Mouse (Mus musculus) hindbrain, embryonic 13.5 days (tissue): ENCODE data around the gene Tex35. TPM values are rescaled to one million over a fixed set of nuclear protein-coding genes. Genes with fewer than 3 reads are reported as not detected.
A peak's percentile ranks its signal among the peaks of the same experiment; 100 is the strongest.

Experiments used
- ATAC-seq: fragments of 200-750 bp; cut with Nextera tagmentation; 2 replicates; pipeline ENCODE4 v1.8.0; 2017; ENCODE audit warnings: moderate TSS enrichment; ENCODE audit not compliant: low FRiP score
- H3K27ac ChIP-seq: fragments of 300-500 bp; sonication (generic); 2 replicates; pipeline ENCODE4 v1.5.1; 2015; ENCODE audit warnings: inconsistent platforms, mild to moderate bottlenecking, moderate library complexity
- H3K27me3 ChIP-seq: fragments of 300-500 bp; sonication (generic); 2 replicates; pipeline ENCODE4 v1.6.1; 2015; ENCODE audit warnings: mild to moderate bottlenecking, inconsistent platforms
- H3K36me3 ChIP-seq: fragments of 300-500 bp; sonication (generic); 2 replicates; pipeline ENCODE4 v1.6.1; 2015; ENCODE audit warnings: mild to moderate bottlenecking, inconsistent platforms
- H3K4me1 ChIP-seq: fragments of 300-500 bp; sonication (generic); replicated peaks from 2 replicates; pipeline ENCODE4 v1.6.1; 2015; ENCODE audit warnings: inconsistent platforms
- H3K4me2 ChIP-seq: fragments of 300-500 bp; sonication (generic); 2 replicates; pipeline ENCODE4 v1.6.1; 2015; ENCODE audit warnings: inconsistent platforms, mild to moderate bottlenecking, moderate library complexity
- H3K4me3 ChIP-seq: fragments of 300-500 bp; sonication (generic); 2 replicates; pipeline ENCODE4 v1.5.1; 2015; ENCODE audit warnings: mild to moderate bottlenecking, inconsistent platforms
- H3K9ac ChIP-seq: fragments of 300-500 bp; sonication (generic); 2 replicates; pipeline ENCODE4 v1.6.1; 2015; ENCODE audit warnings: mild to moderate bottlenecking, inconsistent platforms
- H3K9me3 ChIP-seq: fragments of 300-500 bp; sonication (generic); 2 replicates; pipeline ENCODE4 v1.6.1; 2016; ENCODE audit warnings: inconsistent platforms
- WGBS: fragments of 180-500 bp; shearing (Covaris S2); methylation state at CpG from one replicate; pipeline ENCODE4 v1.1.7; 2015; 5-methylcytosine and 5-hydroxymethylcytosine counted together
- polyA plus RNA-seq: library from polyadenylated mRNA; unstranded; fragments of >200 nt; fragmentation: Nextera tagmentation; extraction: Ambion mirVana; gene quantifications from 2 replicates; pipeline ENCODE4 v1.2.1, GENCODE M21; 2015

Tex35 gene
- polyA plus RNA-seq, 1 experiment from 2014 or later, result not detected

DNA sequence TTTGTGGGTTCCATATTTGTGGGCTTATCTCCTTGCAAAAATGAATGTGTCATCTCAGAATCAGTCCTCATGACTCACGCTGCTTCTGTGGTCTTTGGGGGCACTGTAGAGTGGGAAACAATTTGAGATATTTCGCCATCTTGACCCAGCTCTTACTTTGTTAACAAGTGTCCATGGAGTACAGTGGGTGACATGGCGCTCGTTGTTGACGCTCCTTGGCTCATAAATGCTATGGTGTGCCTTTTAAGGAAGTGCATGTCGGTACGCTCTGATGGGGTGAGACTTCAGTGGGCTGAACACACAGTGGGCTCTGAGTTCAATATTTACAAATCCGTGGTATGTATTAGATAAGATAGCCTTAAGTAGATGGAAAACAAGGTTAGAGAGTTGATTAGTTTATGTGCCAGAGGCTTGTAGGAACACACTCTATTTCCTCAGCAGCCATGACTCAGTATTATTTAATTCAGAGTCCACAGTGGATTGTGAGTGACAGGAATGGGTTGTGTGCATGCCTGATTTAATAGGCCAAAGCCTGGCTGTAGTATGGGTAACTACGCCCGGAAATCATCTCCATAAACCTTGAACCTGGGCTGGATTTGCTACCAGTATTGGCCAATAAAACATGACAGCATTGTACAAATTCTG is 46.6 kb downstream of the Tex35 start:
- Histone ChIP-seq H3K36me3 (no peaks in the 10 kb centered on the region), H3K27ac (no peak overlapping the region), H3K4me1 (peaks cover 24% of the 10 kb centered on the region), H3K4me3 (no peak overlapping the region), H3K4me2 (no peak overlapping the region), H3K9me3 (no peaks in the 10 kb centered on the region), H3K27me3 (no peaks in the 10 kb centered on the region), H3K9ac (no peak overlapping the region)
- ATAC-seq, result no peak
- 94% methylated on average over 10 of the region's 10 CpGs for WGBS

DNA sequence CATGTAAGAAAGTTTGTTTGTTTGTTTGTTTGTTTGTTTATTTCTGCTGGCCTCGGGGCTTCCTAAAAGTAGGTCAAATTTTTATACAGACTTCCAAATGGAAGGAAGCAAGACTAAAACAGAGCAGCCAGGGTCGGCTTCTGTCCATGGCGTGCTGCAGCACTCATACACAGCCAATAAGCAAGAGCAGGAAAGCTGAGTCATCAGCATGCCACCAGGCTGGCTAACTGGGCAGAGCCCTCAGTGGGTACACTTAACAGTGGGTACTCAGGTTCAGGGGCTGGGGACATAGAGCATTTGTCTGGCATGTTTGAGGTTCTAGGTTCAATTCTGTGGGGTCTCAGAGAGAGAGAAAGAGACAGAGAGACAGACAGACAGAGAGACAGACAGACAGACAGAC is 47.3 kb downstream of the Tex35 start:
- Histone ChIP-seq H3K36me3 (no peaks in the 10 kb centered on the region), H3K27me3 (no peaks in the 10 kb centered on the region), H3K4me3 (no peak overlapping the region), H3K4me2 (no peak overlapping the region), H3K27ac (no peak overlapping the region), H3K4me1 (peaks cover 23% of the 10 kb centered on the region), H3K9me3 (no peaks in the 10 kb centered on the region), H3K9ac (no peak overlapping the region)
- WGBS, result 87% methylated on average over 3 of the region's 3 CpGs
- ATAC-seq, result no peak

DNA sequence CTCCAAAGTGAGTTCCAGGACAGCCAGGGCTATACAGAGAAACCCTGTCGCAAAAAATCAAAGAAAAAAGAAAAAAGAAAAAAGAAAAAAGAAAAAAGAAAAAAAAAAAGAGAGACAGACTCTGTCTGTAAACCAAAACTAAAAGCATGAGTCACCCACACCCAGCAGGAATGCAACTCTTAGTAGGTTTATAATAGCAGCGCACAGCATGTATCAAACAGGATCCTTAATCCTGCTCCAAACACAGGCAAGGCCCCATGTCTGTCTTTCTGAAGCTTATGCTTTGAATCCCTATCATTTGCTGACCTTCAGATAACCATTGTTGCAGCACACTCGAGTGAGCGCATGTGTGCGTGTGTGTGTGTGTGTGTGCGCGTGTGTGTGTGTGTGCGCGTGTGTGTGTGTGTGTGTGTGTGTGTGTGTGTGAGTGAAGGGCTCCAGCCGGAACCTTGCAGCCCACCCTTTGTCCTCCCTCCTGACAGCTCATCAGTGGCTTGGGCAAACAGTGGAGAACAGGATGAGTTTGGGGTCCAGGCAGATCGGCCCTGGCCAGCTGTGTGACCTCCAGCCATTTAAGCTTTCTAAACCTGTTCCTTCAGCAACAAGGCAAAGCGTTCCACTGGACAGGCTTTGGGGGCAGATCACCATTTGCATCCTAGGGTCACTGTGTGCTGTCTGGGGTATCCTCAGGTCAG is 47.9 kb downstream of the Tex35 start:
- Histone ChIP-seq H3K27ac (no peak overlapping the region), H3K9ac (no peak overlapping the region), H3K4me3 (no peak overlapping the region), H3K9me3 (no peaks in the 10 kb centered on the region), H3K36me3 (no peaks in the 10 kb centered on the region), H3K4me2 (no peak overlapping the region), H3K27me3 (no peaks in the 10 kb centered on the region), H3K4me1 (peaks cover 21% of the 10 kb centered on the region)
- no peak for ATAC-seq
- WGBS, result 82% methylated on average over 12 of the region's 12 CpGs

DNA sequence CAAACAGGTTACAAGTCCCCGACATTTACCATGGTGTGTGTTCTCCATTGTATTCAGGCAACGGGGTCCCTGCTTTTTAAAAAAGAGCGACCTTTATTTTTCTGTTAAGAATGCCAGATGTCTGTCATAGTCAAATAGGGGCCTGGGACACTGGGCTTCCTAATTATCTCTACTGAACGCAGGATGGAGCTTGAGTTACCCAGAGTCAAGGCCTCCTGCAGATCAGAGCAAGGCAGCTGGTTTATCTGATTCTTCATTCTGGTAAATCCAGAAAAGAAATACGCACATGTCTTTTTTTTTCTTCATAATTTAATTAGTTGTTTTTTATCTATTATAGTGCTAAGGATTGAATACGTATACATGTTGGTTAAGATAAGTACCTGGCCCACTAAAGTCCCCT is 52.6 kb downstream of the Tex35 start:
- Histone ChIP-seq H3K4me3 (no peak overlapping the region), H3K27ac (peak overlapping the region; percentile 95), H3K36me3 (no peaks in the 10 kb centered on the region), H3K4me1 (peaks cover 28% of the 10 kb centered on the region), H3K27me3 (peaks cover 6% of the 10 kb centered on the region), H3K9me3 (no peaks in the 10 kb centered on the region), H3K9ac (no peak overlapping the region), H3K4me2 (peak overlapping the region; percentile 26)
- 0 out of 2 replicates have a peak, but pooled peaks have one; percentile 26 for ATAC-seq
- 31% methylated on average over 6 of the region's 6 CpGs for WGBS

DNA sequence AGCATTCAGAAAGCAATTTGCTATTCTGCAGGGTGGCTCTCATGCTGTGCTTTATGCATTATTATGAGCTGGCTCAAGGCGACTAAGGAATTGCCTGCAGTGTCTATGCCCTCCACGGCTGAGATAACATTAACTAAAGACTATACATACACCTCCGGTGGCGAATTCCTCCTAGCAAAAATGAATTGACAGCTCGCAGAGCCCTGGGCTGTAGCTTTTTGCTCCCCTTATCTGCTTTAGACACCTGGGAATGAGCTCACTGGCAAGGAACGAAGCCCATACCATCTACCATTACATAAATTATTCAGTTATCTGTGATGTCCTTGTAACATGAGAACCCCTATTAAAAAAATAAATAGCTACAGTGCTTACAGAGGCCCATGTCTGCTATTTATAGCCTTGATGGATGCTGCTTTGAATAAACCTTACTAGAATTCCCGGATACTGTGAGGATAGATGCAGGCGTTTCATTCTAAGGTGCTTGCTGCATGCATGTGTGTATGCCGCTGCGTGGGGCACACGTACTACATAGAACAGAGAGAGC is 53.1 kb downstream of the Tex35 start:
- no peak overlapping the region for H3K4me3 ChIP-seq
- H3K27me3 ChIP-seq, result peaks cover 12% of the 10 kb centered on the region
- H3K36me3 ChIP-seq, result no peaks in the 10 kb centered on the region
- ATAC-seq, result peak; percentile 87
- H3K27ac ChIP-seq, result peak overlapping the region; percentile 95
- 0 out of 2 replicates have a peak overlapping the region, but pooled peaks have one; percentile 46 for H3K9ac ChIP-seq
- H3K9me3 ChIP-seq, result no peaks in the 10 kb centered on the region
- WGBS, result 18% methylated on average over 11 of the region's 11 CpGs
- peaks cover 28% of the 10 kb centered on the region for H3K4me1 ChIP-seq
- H3K4me2 ChIP-seq, result peak overlapping the region; percentile 26

DNA sequence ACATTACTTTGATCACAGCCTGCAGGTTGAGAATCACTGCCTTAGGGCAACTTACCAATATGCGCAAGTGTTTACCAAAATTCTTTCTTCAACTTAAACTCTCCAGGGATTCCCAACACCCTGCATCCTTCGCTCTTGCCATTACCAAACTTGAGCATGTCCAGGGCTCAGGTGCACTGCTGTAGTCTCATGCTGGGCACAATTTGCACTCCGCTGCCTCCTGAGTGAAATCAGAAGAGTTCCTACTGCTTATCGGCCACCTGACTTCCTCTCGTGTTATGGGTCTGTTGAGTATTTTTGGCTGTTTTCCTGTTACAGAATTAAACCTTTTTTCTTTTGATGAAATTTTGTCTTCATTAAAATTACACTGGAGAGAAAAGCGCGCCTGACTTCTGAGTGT is 53.8 kb downstream of the Tex35 start:
- 0 out of 2 replicates have a peak, but pooled peaks have one; percentile 16 for ATAC-seq
- 49% methylated on average over 7 of the region's 7 CpGs for WGBS
- H3K4me3 ChIP-seq, result no peak overlapping the region
- 0 out of 2 replicates have a peak overlapping the region, but pooled peaks have one; percentile 46 for H3K9ac ChIP-seq
- H3K4me2 ChIP-seq, result peak overlapping the region; percentile 26
- H3K27me3 ChIP-seq, result peaks cover 18% of the 10 kb centered on the region
- H3K36me3 ChIP-seq, result no peaks in the 10 kb centered on the region
- H3K4me1 ChIP-seq, result peaks cover 28% of the 10 kb centered on the region
- H3K9me3 ChIP-seq, result no peaks in the 10 kb centered on the region
- H3K27ac ChIP-seq, result peak overlapping the region; percentile 95

DNA sequence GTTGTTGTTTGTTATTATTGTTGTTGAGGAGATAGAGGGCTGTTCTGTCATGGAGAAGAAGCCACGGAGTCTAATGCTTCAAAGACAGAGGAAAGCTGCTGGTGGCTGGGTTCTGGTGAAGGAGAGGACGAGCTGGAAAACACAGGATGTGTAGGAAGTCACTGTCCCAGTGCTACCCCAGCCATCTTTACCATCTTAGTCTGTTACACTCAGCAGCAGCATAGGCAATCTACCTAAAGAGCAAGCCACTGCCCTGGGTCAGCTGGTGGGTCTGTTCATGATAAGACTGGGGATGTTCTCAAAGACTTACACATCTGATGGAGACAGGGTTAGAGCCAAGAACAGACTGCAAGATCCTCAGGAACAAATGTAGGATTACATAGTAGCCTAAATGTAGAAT is 58.6 kb downstream of the Tex35 start:
- Histone ChIP-seq H3K9me3 (no peaks in the 10 kb centered on the region), H3K27ac (no peak overlapping the region), H3K36me3 (no peaks in the 10 kb centered on the region), H3K4me2 (no peak overlapping the region), H3K9ac (no peak overlapping the region), H3K4me1 (peaks cover 32% of the 10 kb centered on the region), H3K27me3 (peaks cover 30% of the 10 kb centered on the region), H3K4me3 (no peak overlapping the region)
- no peak for ATAC-seq
- 72% methylated on average over 2 of the region's 2 CpGs for WGBS

Other genes starting within 250 kb of the Tex35 start
- gene Ralgps2, start 169.1 kb downstream of the Tex35 start, polyA plus RNA-seq, result 118 TPM in 2 replicates